Mouse (Mus musculus) mesoderm, embryonic 11.5 days (tissue): ENCODE results near the gene Arl6ip6.

Source experiments
- DNase-seq: peaks from one replicate; pipeline ENCODE4 v3.0.0-alpha.2; 2012; ENCODE audit warnings: low read depth, low spot score

Gene Arl6ip6

GRCm38 (mm10) chr2:53191523-53192220 is at the start of gene Arl6ip6:
TSS of gene Arl6ip6 (plus strand) at chr2:53191726.
- DNase-seq: peak; percentile 95

- DNase-seq: no peak
Observed at GRCm38 (mm10) chr2:53146852-53147251, 44.7 kb upstream of the Arl6ip6 start.

DNA sequence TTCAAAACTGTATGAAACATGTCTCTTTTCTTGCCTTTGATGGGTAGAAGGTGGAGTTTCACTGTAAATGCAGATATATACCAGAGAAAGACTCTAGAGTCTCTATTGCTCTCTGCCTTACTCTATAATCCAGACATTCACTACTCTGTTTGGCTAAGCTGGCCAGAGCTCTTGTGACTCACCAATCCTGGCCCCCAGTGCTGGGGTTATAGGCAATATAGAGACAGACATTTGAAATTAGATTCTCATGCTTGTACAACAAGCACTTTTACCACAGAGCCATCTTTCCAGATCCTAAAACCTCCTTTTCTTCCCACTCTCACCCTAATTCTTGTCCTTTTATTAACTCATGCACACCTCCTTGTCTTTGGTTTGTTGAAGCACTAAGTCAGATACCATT is 17.6 kb upstream of the Arl6ip6 start:
- no peak for DNase-seq

GRCm38 (mm10) chr2:53178966-53179365 is 12.6 kb upstream of the Arl6ip6 start:
- DNase-seq: no peak

DNA sequence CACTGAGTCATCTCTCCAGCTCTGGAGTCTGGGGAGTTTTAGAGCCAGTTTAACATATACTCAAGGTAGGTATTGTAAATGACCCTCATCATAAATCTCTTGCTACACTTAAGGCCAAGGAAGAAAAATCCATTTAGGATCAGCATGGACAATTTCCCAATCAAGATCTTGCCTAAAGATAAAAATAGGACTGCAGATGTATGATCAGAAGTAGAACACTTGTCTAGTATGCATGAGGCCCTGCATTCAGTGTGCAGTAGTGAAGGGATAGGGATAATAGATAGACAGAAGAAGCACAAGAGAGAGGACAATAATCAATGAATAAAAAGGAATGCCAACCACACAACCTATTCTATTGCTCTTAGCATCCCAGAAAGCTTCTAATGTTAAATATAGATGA is 11.7 kb upstream of the Arl6ip6 start:
- DNase-seq: no peak

DNA sequence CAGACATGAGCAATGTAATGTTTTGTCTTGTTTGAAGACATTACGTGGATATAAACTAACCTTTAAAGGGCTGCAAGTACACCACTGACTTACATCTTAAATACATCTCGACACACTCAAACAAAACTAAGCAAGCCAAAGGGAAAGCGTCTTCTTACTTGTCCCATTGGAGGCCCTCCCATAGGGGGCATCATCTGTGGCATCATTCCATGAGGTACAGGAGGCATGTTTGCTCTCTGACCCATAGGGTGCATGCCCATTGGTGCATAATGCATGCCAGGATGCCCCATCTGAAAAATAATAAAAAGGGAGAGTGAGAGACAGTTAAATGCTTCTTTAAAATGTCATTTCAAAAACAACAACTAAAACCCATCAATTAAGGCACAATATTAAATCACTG is 1.7 kb upstream of the Arl6ip6 start:
- DNase-seq: peak; percentile 22

- peak; percentile 99 for DNase-seq
Observed at GRCm38 (mm10) chr2:53190684-53191511, 628 bp upstream of the Arl6ip6 start, which contains the start of gene Prpf40a. TSS of gene Prpf40a (minus strand) at chr2:53191284.

GRCm38 (mm10) chr2:53192386-53192785 is 860 bp downstream of the Arl6ip6 start:
- peak; percentile 54 for DNase-seq

- no peak for DNase-seq
Observed at GRCm38 (mm10) chr2:53196431-53196830, 4.9 kb downstream of the Arl6ip6 start.

DNA sequence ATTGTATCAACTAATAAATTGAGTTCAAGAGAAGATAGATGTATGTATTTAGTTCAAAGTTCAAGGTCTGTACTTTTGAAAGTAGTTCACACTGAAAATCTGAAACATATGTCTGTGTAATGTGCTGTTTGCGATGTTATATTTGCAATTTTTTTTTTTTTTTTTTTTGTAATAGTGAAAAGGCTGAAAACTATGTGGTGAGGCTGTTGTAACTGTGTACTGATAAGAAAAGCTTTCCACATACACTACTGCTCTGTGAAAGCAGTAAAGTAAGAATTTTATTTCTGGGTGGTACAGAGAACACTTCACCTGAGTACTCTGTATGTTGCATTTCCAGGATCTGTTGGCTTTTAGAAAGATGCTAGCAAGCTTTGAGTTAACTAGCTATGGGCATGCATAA is 7.7 kb downstream of the Arl6ip6 start:
- DNase-seq: no peak

GRCm38 (mm10) chr2:53200164-53200885 is 8.8 kb downstream of the Arl6ip6 start:
- DNase-seq: no peak

GRCm38 (mm10) chr2:53204373-53205274 is 13.1 kb downstream of the Arl6ip6 start:
- no peak for DNase-seq

DNA sequence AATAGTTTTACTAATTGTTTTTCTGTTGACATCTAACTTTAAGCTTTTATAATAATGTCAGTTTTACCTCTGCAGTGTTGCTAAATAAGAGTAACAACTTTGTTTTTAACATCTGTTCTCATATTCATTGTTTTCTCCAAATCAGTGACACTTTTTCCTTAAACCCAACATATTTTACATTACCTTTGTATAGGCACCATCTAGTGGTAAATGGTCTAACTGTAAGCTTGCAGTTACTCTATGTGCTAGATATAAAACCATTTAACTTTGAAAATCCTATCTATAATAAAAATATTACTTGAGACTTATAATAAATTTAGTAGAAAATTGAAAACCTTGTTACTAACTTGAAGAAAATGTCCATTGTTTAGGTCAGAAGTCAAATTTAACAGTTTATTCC is 15.2 kb downstream of the Arl6ip6 start:
- no peak for DNase-seq

GRCm38 (mm10) chr2:53213493-53213892 is 22.0 kb downstream of the Arl6ip6 start:
- no peak for DNase-seq

- DNase-seq: no peak
Observed at GRCm38 (mm10) chr2:53222242-53222641, 30.7 kb downstream of the Arl6ip6 start.

GRCm38 (mm10) chr2:53256982-53257381 is 65.5 kb downstream of the Arl6ip6 start:
- DNase-seq: no peak
